Mouse (Mus musculus) midbrain, embryonic 14.5 days (tissue): ENCODE measurements around the gene Ncor2. TPM values are rescaled to one million over a fixed set of nuclear protein-coding genes. Genes with fewer than 3 reads are reported as not detected.

Experiments
- ATAC-seq: fragments of 200-750 bp; cut with Nextera tagmentation; 2 replicates; pipeline ENCODE4 v1.8.0; 2017; ENCODE audit warnings: moderate number of reproducible peaks, moderate library complexity; ENCODE audit not compliant: low FRiP score, low TSS enrichment
- DNase-seq: peaks from one replicate; pipeline ENCODE4 v3.0.0-alpha.2; 2015
- H3K27ac ChIP-seq: fragments of 300-500 bp; sonication (generic); replicated peaks from 2 replicates; pipeline ENCODE4 v1.5.1; 2014; ENCODE audit warnings: mild to moderate bottlenecking, low read depth, low read length, moderate library complexity
- H3K27me3 ChIP-seq: fragments of 300-500 bp; sonication (generic); 2 replicates; pipeline ENCODE4 v1.6.1; 2014; ENCODE audit warnings: low read length, control low read depth, mixed read lengths; ENCODE audit not compliant: control insufficient read depth, insufficient read depth
- H3K36me3 ChIP-seq: fragments of 300-500 bp; sonication (generic); 2 replicates; pipeline ENCODE4 v1.6.1; 2014; ENCODE audit warnings: low read length, control low read depth; ENCODE audit not compliant: control insufficient read depth, insufficient read depth
- H3K4me1 ChIP-seq: fragments of 300-500 bp; sonication (generic); 2 replicates; pipeline ENCODE4 v1.6.1; 2014; ENCODE audit warnings: mild to moderate bottlenecking, antibody characterized with exemption, low read length, control low read depth; ENCODE audit not compliant: control insufficient read depth, insufficient read depth
- H3K4me2 ChIP-seq: fragments of 300-500 bp; sonication (generic); 2 replicates; pipeline ENCODE4 v1.6.1; 2014; ENCODE audit warnings: mild to moderate bottlenecking, low read length, moderate library complexity
- H3K4me3 ChIP-seq: fragments of 300-500 bp; sonication (generic); replicated peaks from 2 replicates; pipeline ENCODE4 v1.5.1; 2014; ENCODE audit warnings: low read depth, low read length
- H3K9ac ChIP-seq: fragments of 300-500 bp; sonication (generic); replicated peaks from 2 replicates; pipeline ENCODE4 v1.6.1; 2014; ENCODE audit warnings: mild to moderate bottlenecking, low read length, moderate library complexity
- H3K9me3 ChIP-seq: fragments of 300-500 bp; sonication (generic); 2 replicates; pipeline ENCODE4 v1.6.1; 2016; ENCODE audit warnings: low read length, control low read depth, mixed read lengths; ENCODE audit not compliant: control insufficient read depth
- WGBS: fragments of 180-500 bp; shearing (Covaris S2); extraction: QIAGEN DNeasy Blood & Tissue Kit; methylation state at CpG from one replicate; pipeline ENCODE4 v1.1.7; 2014; 5-methylcytosine and 5-hydroxymethylcytosine counted together
- polyA plus RNA-seq: library from polyadenylated mRNA; unstranded; fragments of >200 nt; fragmentation: Nextera tagmentation; extraction: Ambion mirVana; gene quantifications from 2 replicates; pipeline ENCODE4 v1.2.1, GENCODE M21; 2014

Gene Ncor2
- polyA plus RNA-seq, 1 experiment from 2014 or later = 23.7 TPM

DNA sequence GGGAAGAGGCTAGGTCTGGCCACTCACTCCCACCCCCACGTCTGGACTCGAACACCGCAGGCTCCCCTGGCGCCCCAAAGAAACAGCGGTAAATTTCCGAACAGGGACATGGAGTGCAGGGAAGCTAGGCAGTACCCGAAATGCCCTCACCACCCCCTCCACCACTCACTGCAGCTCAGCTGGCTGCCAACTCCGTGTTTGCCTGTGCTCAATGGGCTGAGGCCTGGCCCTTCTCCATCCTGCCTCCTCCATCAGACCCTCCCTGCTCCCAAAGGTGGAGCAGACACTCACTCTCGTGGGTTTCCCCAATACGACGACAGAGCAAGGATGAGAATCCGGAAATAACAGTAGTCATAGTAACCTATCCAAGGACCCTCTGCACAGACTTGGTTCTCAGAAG, 2.2 kb downstream of the Ncor2 start:
- H3K36me3 ChIP-seq = no peaks in the 10 kb centered on the region
- peak overlapping the region; percentile 84 for H3K9ac ChIP-seq
- peaks cover 58% of the 10 kb centered on the region for H3K4me1 ChIP-seq
- 3% methylated on average over 12 of the region's 12 CpGs for WGBS
- no peaks in the 10 kb centered on the region for H3K9me3 ChIP-seq
- ATAC-seq (no peak), DNase-seq (peak; percentile 65)
- peak overlapping the region; percentile 94 for H3K4me2 ChIP-seq
- peaks cover 4% of the 10 kb centered on the region; the same call in 1 of the 2 replicates for H3K27me3 ChIP-seq
- peak overlapping the region; percentile 75 for H3K4me3 ChIP-seq
- H3K27ac ChIP-seq = peak overlapping the region; percentile 90

DNA sequence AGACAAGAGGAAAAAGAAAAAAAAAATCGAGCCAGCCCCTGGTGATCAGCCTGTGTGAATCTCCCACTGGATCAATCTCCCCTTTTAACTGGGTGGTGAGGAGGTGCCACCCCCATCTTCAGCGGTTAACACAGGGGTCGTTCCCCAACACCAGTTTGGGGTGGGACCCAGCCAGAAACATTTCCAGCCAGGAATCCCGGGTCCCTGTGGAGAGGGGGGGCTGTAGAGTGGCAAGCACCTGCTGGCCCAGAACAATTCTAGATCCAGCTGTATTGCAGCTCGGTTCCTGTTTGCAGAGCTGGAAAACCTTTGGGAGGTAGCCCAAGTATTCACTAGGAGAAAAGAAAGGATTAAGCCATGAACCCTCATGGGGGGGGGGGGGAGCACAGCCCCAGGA, 2.7 kb downstream of the Ncor2 start:
- H3K4me2 ChIP-seq = peak overlapping the region; percentile 94
- ATAC-seq = no peak
- 12% methylated on average over 5 of the region's 5 CpGs for WGBS

DNA sequence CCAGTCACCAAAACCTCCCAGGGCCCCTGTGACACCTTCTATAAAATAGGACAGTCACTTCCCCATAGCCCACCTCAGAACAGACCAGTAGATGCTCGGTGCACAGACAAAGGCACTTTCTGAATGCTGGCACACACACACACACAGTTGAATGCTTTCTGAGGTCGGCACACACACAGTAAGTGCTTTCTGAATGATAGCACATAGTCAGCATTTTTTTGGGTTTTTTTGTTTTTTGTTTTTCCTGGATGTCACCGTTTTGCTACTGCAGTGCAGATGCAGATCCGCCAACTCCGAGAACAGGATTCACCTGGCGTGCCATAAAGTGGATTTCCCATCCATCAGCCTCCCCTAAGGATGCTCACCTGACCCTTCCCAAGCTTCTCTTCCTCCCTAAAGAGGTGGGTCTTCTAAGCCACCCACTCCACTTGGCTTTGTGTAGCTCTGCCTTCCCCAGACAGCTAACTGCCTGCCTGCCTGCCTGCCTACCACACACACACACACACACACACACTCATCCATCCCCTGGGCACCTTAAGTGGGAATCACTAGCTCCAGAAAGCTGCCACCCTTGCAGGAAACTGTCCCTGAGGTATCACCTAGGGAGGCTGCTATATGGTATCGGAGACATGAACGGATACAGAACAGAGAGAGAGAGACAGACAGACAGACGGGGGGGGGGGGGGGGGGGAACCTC, 3.2 kb downstream of the Ncor2 start:
- Histone ChIP-seq H3K9ac (peak overlapping the region; percentile 84; the same call in 1 of the 2 replicates), H3K4me3 (peak overlapping the region; percentile 75), H3K9me3 (no peaks in the 10 kb centered on the region), H3K4me2 (peak overlapping the region; percentile 94), H3K4me1 (peaks cover 67% of the 10 kb centered on the region), H3K27me3 (peaks cover under 1% of the 10 kb centered on the region; the same call in 1 of the 2 replicates), H3K27ac (peak overlapping the region; percentile 90), H3K36me3 (no peaks in the 10 kb centered on the region)
- DNase-seq = peak; percentile 41
- no peak for ATAC-seq
- 59% methylated on average over 8 of the region's 9 CpGs for WGBS

More for the DNA sequence above, 2.7 kb downstream of the Ncor2 start:
- peaks cover 63% of the 10 kb centered on the region for H3K4me1 ChIP-seq
- H3K27ac ChIP-seq = peak overlapping the region; percentile 90
- no peaks in the 10 kb centered on the region for H3K36me3 ChIP-seq
- H3K9ac ChIP-seq = peak overlapping the region; percentile 84; the same call in 1 of the 2 replicates
- peaks cover 4% of the 10 kb centered on the region; the same call in 1 of the 2 replicates for H3K27me3 ChIP-seq
- no peaks in the 10 kb centered on the region for H3K9me3 ChIP-seq
- no peak for DNase-seq
- peak overlapping the region; percentile 75 for H3K4me3 ChIP-seq

DNA sequence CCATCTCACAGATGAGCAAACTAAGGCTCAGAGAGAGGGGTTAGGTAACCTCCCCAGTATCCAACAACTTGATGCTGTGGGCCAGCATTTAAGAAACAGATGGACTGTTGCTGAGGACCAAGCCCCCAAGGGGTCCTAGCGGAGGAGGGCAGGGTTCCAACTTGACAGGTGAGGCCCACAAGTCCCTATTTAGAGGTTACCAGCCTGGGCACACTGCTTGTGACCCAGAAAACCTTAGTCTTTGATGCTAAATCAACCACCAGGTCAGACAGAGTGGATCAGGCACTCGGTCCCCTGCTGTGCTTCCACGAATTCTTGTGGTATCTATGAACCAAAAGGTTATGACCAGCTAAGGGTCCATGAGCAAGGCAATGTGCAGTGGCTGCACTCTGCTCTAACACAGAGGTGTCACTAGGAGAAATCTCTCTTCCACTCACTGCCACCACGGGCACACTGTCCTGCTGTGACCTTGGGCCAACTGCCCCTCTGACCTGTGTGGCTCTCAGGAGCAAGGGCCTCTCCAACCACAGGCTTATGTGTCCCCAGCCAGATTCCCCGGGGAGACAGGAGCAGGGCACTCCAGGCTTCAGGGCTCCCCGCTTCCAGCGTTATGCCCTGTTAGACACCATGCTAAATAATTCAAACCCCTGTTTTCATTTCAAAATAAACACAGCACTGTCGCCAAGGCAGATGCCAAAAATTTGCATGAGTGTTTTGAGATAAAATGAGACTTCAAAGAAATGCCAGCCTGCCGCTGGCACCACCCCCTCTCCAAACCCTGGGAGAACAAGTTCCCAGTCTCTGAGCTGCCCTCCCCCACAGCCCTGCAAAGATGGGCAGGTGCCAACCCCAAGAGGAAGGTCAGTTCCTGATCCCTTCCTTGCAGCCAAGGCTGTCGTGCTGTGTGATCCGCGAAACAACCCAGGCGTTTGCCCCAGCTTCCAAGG, 4.0 kb downstream of the Ncor2 start:
- Histone ChIP-seq H3K9ac (peak overlapping the region; percentile 26; the same call in 1 of the 2 replicates), H3K4me2 (peak overlapping the region; percentile 94), H3K27ac (peak overlapping the region; percentile 90), H3K27me3 (no peaks in the 10 kb centered on the region), H3K4me3 (no peak overlapping the region), H3K36me3 (no peaks in the 10 kb centered on the region), H3K4me1 (peaks cover 75% of the 10 kb centered on the region), H3K9me3 (no peaks in the 10 kb centered on the region)
- ATAC-seq (no peak), DNase-seq (peak; percentile 65)
- WGBS = 41% methylated on average over 13 of the region's 13 CpGs

- Histone ChIP-seq H3K36me3 (no peaks in the 10 kb centered on the region), H3K4me2 (no peak overlapping the region), H3K4me3 (no peak overlapping the region), H3K27ac (peak overlapping the region; percentile 58; the same call in 1 of the 2 replicates), H3K4me1 (peaks cover 75% of the 10 kb centered on the region), H3K9me3 (no peaks in the 10 kb centered on the region), H3K27me3 (no peaks in the 10 kb centered on the region), H3K9ac (no peak overlapping the region)
- WGBS = 95% methylated on average over 1 of the region's 1 CpGs
- ATAC-seq = no peak
- no peak for DNase-seq
Measured at GRCm38 (mm10) chr5:125173868-125174267, 5.2 kb downstream of the Ncor2 start.

DNA sequence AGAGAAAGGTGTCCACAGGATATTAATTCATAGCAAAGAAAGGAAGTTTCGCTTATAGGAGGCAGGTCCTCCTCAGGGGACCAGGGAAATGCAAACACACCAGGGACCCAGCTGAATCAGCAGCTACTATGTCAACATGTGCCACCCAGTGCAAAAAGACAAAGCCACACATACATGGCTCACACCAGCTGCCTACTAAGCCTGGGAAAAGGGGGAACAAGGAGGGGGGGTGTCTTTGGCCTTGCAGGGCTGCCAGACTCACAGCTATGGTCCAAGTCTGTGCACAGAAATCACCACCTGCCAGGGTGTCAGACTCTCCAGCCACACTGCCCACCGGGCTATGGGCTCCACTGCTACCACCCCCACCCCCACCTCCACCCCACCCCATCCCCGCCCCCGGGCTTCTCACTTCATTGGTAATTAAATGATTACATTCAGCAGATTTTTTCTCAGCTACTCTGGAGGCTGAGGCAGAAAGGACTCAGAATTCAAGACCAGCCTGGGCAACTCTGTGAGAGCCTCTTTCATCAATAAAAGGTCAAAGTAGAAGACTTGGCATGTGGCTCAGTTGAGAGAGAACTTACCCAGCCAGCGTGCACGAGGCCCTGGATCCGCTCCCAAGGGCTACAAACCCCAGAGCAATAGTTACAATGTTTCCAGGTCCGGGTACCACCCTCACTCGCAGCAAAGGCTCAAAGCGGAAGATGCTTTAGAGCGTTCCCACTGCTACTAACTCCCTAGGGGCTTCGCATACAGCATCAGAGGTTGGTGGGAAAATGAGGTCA, 6.0 kb downstream of the Ncor2 start:
- no peak for ATAC-seq
- Histone ChIP-seq H3K9ac (no peak overlapping the region), H3K4me2 (no peak overlapping the region), H3K27ac (peak overlapping the region; percentile 58), H3K27me3 (no peaks in the 10 kb centered on the region), H3K36me3 (no peaks in the 10 kb centered on the region), H3K4me3 (no peak overlapping the region), H3K4me1 (peaks cover 75% of the 10 kb centered on the region), H3K9me3 (no peaks in the 10 kb centered on the region)
- WGBS = 47% methylated on average over 12 of the region's 12 CpGs
- DNase-seq = peak; percentile 54

DNA sequence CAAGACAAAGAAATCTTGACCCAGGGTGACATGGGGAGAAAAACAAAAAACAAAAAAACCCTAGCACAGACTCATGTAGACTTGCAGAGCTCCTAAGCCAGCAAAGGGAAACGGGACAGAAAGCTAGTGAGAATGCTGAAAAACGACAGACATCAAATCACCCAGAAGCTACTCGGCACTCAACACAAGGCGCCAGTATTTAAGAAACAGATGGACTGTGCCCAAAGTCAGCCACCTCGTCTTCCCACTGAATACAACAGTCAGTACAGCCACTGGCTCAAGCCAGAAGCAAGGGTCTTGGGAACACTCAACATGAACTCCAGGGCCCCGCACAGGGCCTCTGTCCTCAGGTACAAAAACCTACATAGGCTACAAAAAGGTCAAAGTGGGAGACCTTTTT, 7.8 kb downstream of the Ncor2 start:
- H3K36me3 ChIP-seq = no peaks in the 10 kb centered on the region
- DNase-seq (no peak), ATAC-seq (no peak)
- 0 out of 2 replicates have a peak overlapping the region, but pooled peaks have one; percentile 22 for H3K27ac ChIP-seq
- no peak overlapping the region for H3K9ac ChIP-seq
- no peaks in the 10 kb centered on the region for H3K9me3 ChIP-seq
- H3K4me1 ChIP-seq = peaks cover 63% of the 10 kb centered on the region
- WGBS = 64% methylated on average over 6 of the region's 6 CpGs
- no peak overlapping the region for H3K4me2 ChIP-seq
- H3K4me3 ChIP-seq = no peak overlapping the region
- no peaks in the 10 kb centered on the region for H3K27me3 ChIP-seq
